Mouse (Mus musculus) neural tube, embryonic 15.5 days (tissue): ENCODE measurements around the gene Rad51b. TPM values are rescaled to one million over a fixed set of nuclear protein-coding genes. Genes with fewer than 3 reads are reported as not detected.

Experiments
- ATAC-seq: fragments of 200-750 bp; cut with Nextera tagmentation; 2 replicates; pipeline ENCODE4 v1.8.0; 2017; ENCODE audit warnings: mild to moderate bottlenecking, moderate TSS enrichment, moderate library complexity; ENCODE audit not compliant: low FRiP score
- H3K27ac ChIP-seq: fragments of 300-500 bp; sonication (generic); replicated peaks from 2 replicates; pipeline ENCODE4 v1.5.1; 2015; ENCODE audit warnings: mild to moderate bottlenecking, inconsistent platforms
- H3K27me3 ChIP-seq: fragments of 300-500 bp; sonication (generic); replicated peaks from 2 replicates; pipeline ENCODE4 v1.6.1; 2015; ENCODE audit warnings: inconsistent platforms
- H3K36me3 ChIP-seq: fragments of 300-500 bp; sonication (generic); 2 replicates; pipeline ENCODE4 v1.6.1; 2015; ENCODE audit warnings: inconsistent platforms
- H3K4me1 ChIP-seq: fragments of 300-500 bp; sonication (generic); 2 replicates; pipeline ENCODE4 v1.6.1; 2015; ENCODE audit warnings: inconsistent platforms
- H3K4me2 ChIP-seq: fragments of 300-500 bp; sonication (generic); 2 replicates; pipeline ENCODE4 v1.6.1; 2015; ENCODE audit warnings: inconsistent platforms, mild to moderate bottlenecking, moderate library complexity
- H3K4me3 ChIP-seq: fragments of 300-500 bp; sonication (generic); replicated peaks from 2 replicates; pipeline ENCODE4 v1.5.1; 2015; ENCODE audit warnings: mild to moderate bottlenecking, inconsistent platforms
- H3K9ac ChIP-seq: fragments of 300-500 bp; sonication (generic); replicated peaks from 2 replicates; pipeline ENCODE4 v1.6.1; 2015; ENCODE audit warnings: mild to moderate bottlenecking, inconsistent platforms
- H3K9me3 ChIP-seq: fragments of 300-500 bp; sonication (generic); replicated peaks from 2 replicates; pipeline ENCODE4 v1.6.1; 2016; ENCODE audit warnings: inconsistent platforms
- WGBS: fragments of 180-500 bp; shearing (Covaris S2); methylation state at CpG from one replicate; pipeline ENCODE4 v1.1.7; 2015; ENCODE audit warnings: mixed read lengths; 5-methylcytosine and 5-hydroxymethylcytosine counted together
- polyA plus RNA-seq: library from polyadenylated mRNA; unstranded; fragments of >200 nt; fragmentation: Nextera tagmentation; extraction: Ambion mirVana; gene quantifications from 2 replicates; pipeline ENCODE4 v1.2.1, GENCODE M21; 2015

Gene Rad51b
- polyA plus RNA-seq, 1 experiment from 2014 or later: 1.4 TPM

GRCm38 (mm10) chr12:79545063-79545462, 248.0 kb downstream of the Rad51b start:
- Histone ChIP-seq H3K4me3 (no peak overlapping the region), H3K9ac (no peak overlapping the region), H3K9me3 (no peaks in the 10 kb centered on the region), H3K4me1 (no peaks in the 10 kb centered on the region), H3K27ac (no peak overlapping the region), H3K27me3 (no peaks in the 10 kb centered on the region), H3K36me3 (no peaks in the 10 kb centered on the region), H3K4me2 (no peak overlapping the region)
- no peak for ATAC-seq
- 83% methylated on average over 3 of the region's 3 CpGs for WGBS

- Histone ChIP-seq H3K4me1 (no peaks in the 10 kb centered on the region), H3K27ac (no peak overlapping the region), H3K4me3 (no peak overlapping the region), H3K4me2 (no peak overlapping the region), H3K27me3 (no peaks in the 10 kb centered on the region), H3K36me3 (no peaks in the 10 kb centered on the region), H3K9ac (no peak overlapping the region), H3K9me3 (no peaks in the 10 kb centered on the region)
- ATAC-seq: no peak
- WGBS: 72% methylated on average over 6 of the region's 6 CpGs
These were observed 250.5 kb downstream of the Rad51b start for GRCm38 (mm10) chr12:79547556-79547955.

- WGBS: 68% methylated on average over 8 of the region's 8 CpGs
- Histone ChIP-seq H3K4me2 (no peak overlapping the region), H3K4me3 (no peak overlapping the region), H3K27ac (no peak overlapping the region), H3K9ac (no peak overlapping the region), H3K4me1 (no peaks in the 10 kb centered on the region), H3K36me3 (no peaks in the 10 kb centered on the region), H3K9me3 (no peaks in the 10 kb centered on the region), H3K27me3 (no peaks in the 10 kb centered on the region)
- ATAC-seq: no peak
These were observed 251.7 kb downstream of the Rad51b start for GRCm38 (mm10) chr12:79548607-79549330.

GRCm38 (mm10) chr12:79550049-79550682, 253.1 kb downstream of the Rad51b start:
- no peak for ATAC-seq
- H3K36me3 ChIP-seq: no peaks in the 10 kb centered on the region
- no peaks in the 10 kb centered on the region for H3K4me1 ChIP-seq
- 94% methylated on average over 7 of the region's 7 CpGs for WGBS
- no peaks in the 10 kb centered on the region for H3K9me3 ChIP-seq
- H3K9ac ChIP-seq: no peak overlapping the region
- H3K4me2 ChIP-seq: no peak overlapping the region
- H3K4me3 ChIP-seq: no peak overlapping the region
- H3K27me3 ChIP-seq: no peaks in the 10 kb centered on the region
- no peak overlapping the region for H3K27ac ChIP-seq

GRCm38 (mm10) chr12:79551274-79551673, 254.2 kb downstream of the Rad51b start:
- Histone ChIP-seq H3K27ac (no peak overlapping the region), H3K4me2 (no peak overlapping the region), H3K9me3 (no peaks in the 10 kb centered on the region), H3K4me3 (no peak overlapping the region), H3K4me1 (no peaks in the 10 kb centered on the region), H3K36me3 (no peaks in the 10 kb centered on the region), H3K27me3 (no peaks in the 10 kb centered on the region), H3K9ac (no peak overlapping the region)
- no peak for ATAC-seq
- WGBS: 90% methylated on average over 1 of the region's 1 CpGs

GRCm38 (mm10) chr12:79553056-79553455, 256.0 kb downstream of the Rad51b start:
- H3K36me3 ChIP-seq: no peaks in the 10 kb centered on the region
- no peak for ATAC-seq
- H3K27ac ChIP-seq: no peak overlapping the region
- H3K4me2 ChIP-seq: no peak overlapping the region
- no peaks in the 10 kb centered on the region for H3K9me3 ChIP-seq
- H3K4me1 ChIP-seq: no peaks in the 10 kb centered on the region
- H3K4me3 ChIP-seq: no peak overlapping the region
- H3K9ac ChIP-seq: no peak overlapping the region
- H3K27me3 ChIP-seq: no peaks in the 10 kb centered on the region

- Histone ChIP-seq H3K4me2 (no peak overlapping the region), H3K4me3 (no peak overlapping the region), H3K4me1 (no peaks in the 10 kb centered on the region), H3K27me3 (no peaks in the 10 kb centered on the region), H3K9me3 (no peaks in the 10 kb centered on the region), H3K27ac (no peak overlapping the region), H3K36me3 (no peaks in the 10 kb centered on the region), H3K9ac (no peak overlapping the region)
- WGBS: 76% methylated on average over 5 of the region's 5 CpGs
- no peak for ATAC-seq
These were observed 260.8 kb downstream of the Rad51b start for GRCm38 (mm10) chr12:79557904-79558303.

GRCm38 (mm10) chr12:79558711-79559110, 261.6 kb downstream of the Rad51b start:
- no peaks in the 10 kb centered on the region for H3K27me3 ChIP-seq
- ATAC-seq: no peak
- no peak overlapping the region for H3K27ac ChIP-seq
- no peak overlapping the region for H3K4me3 ChIP-seq
- no peaks in the 10 kb centered on the region for H3K9me3 ChIP-seq
- 96% methylated on average over 3 of the region's 3 CpGs for WGBS
- H3K36me3 ChIP-seq: no peaks in the 10 kb centered on the region
- no peaks in the 10 kb centered on the region for H3K4me1 ChIP-seq
- H3K9ac ChIP-seq: no peak overlapping the region
- H3K4me2 ChIP-seq: no peak overlapping the region

GRCm38 (mm10) chr12:79559410-79560015, 262.4 kb downstream of the Rad51b start:
- Histone ChIP-seq H3K4me1 (no peaks in the 10 kb centered on the region), H3K4me2 (no peak overlapping the region), H3K36me3 (no peaks in the 10 kb centered on the region), H3K27ac (no peak overlapping the region), H3K9me3 (no peaks in the 10 kb centered on the region), H3K27me3 (no peaks in the 10 kb centered on the region), H3K4me3 (no peak overlapping the region), H3K9ac (no peak overlapping the region)
- 77% methylated on average over 4 of the region's 4 CpGs for WGBS
- ATAC-seq: no peak

- no peak overlapping the region for H3K4me3 ChIP-seq
- H3K4me1 ChIP-seq: no peaks in the 10 kb centered on the region
- 93% methylated on average over 8 of the region's 8 CpGs for WGBS
- no peaks in the 10 kb centered on the region for H3K27me3 ChIP-seq
- no peak overlapping the region for H3K27ac ChIP-seq
- H3K9me3 ChIP-seq: no peaks in the 10 kb centered on the region
- no peak overlapping the region for H3K9ac ChIP-seq
- H3K4me2 ChIP-seq: no peak overlapping the region
- ATAC-seq: no peak
- H3K36me3 ChIP-seq: no peaks in the 10 kb centered on the region
These were observed 263.1 kb downstream of the Rad51b start for GRCm38 (mm10) chr12:79560084-79560699.

GRCm38 (mm10) chr12:79560893-79561292, 263.8 kb downstream of the Rad51b start:
- Histone ChIP-seq H3K27me3 (no peaks in the 10 kb centered on the region), H3K9me3 (no peaks in the 10 kb centered on the region), H3K36me3 (no peaks in the 10 kb centered on the region), H3K4me1 (no peaks in the 10 kb centered on the region), H3K4me3 (no peak overlapping the region), H3K4me2 (no peak overlapping the region), H3K27ac (no peak overlapping the region), H3K9ac (no peak overlapping the region)
- 91% methylated on average over 4 of the region's 4 CpGs for WGBS
- ATAC-seq: no peak
